Mouse (Mus musculus): ENCODE results near the gene Tmem231.

Tmem231 gene

GRCm38 (mm10) chr8:111865130-111865852, 68.4 kb downstream of the Tmem231 start:
- DNase-seq (ENCODE audit: low spot score in 2 of 2): no peak

GRCm38 (mm10) chr8:111864648-111865047, 69.0 kb downstream of the Tmem231 start:
- no peak for DNase-seq (ENCODE audit: low spot score in 2 of 2)

- DNase-seq (ENCODE audit: low spot score in 2 of 2): no peak
Observed at GRCm38 (mm10) chr8:111863280-111863679, 70.4 kb downstream of the Tmem231 start.
